Mouse (Mus musculus) bone marrow, adult 2 months (tissue): ENCODE measurements around the gene Ptcd3.
"Not testable (repeated sequence)": the region's sequence is repeated elsewhere in the genome, so short reads cannot be mapped to it uniquely, and the experiment has no call there.

Experiments used
- CTCF ChIP-seq: fragments of 200-500 bp; IDR thresholded peaks from 2 replicates; pipeline ENCODE4 v1.5.1; 2011; ENCODE audit warnings: low read length, control low read depth; ENCODE audit not compliant: control insufficient read depth, insufficient read depth
- POLR2A ChIP-seq: fragments of 200-500 bp; IDR thresholded peaks from 2 replicates; pipeline ENCODE4 v1.6.1; 2011; ENCODE audit warnings: low read depth, mild to moderate bottlenecking, control low read depth, low read length, borderline replicate concordance; ENCODE audit not compliant: control insufficient read depth

- TF ChIP-seq CTCF, POLR2A: not testable (repeated sequence)
Observed at GRCm38 (mm10) chr6:71846906-71847305, 61.6 kb downstream of the Ptcd3 start.
